Mouse (Mus musculus) liver, embryonic 15.5 days (tissue): Measurements from ENCODE around the gene Smim5. TPM values are rescaled to one million over a fixed set of nuclear protein-coding genes. Genes with fewer than 3 reads are reported as not detected.

Source experiments
- ATAC-seq: fragments of 200-750 bp; cut with Nextera tagmentation; 2 replicates; pipeline ENCODE4 v1.8.0; 2017; ENCODE audit warnings: moderate number of reproducible peaks, mild to moderate bottlenecking, moderate library complexity; ENCODE audit not compliant: insufficient read depth
- H3K27ac ChIP-seq: fragments of 300-500 bp; sonication (generic); replicated peaks from 2 replicates; pipeline ENCODE4 v1.5.1; 2015; ENCODE audit warnings: mild to moderate bottlenecking, inconsistent platforms
- H3K27me3 ChIP-seq: fragments of 300-500 bp; sonication (generic); 2 replicates; pipeline ENCODE4 v1.6.1; 2015; ENCODE audit warnings: mild to moderate bottlenecking, inconsistent platforms
- H3K36me3 ChIP-seq: fragments of 300-500 bp; sonication (generic); replicated peaks from 2 replicates; pipeline ENCODE4 v1.6.1; 2015; ENCODE audit warnings: moderate library complexity, mild to moderate bottlenecking, inconsistent platforms
- H3K4me1 ChIP-seq: fragments of 300-500 bp; sonication (generic); replicated peaks from 2 replicates; pipeline ENCODE4 v1.6.1; 2015; ENCODE audit warnings: inconsistent platforms
- H3K4me2 ChIP-seq: fragments of 300-500 bp; sonication (generic); 2 replicates; pipeline ENCODE4 v1.6.1; 2015; ENCODE audit warnings: moderate library complexity, mild to moderate bottlenecking, inconsistent platforms
- H3K4me3 ChIP-seq: fragments of 300-500 bp; sonication (generic); replicated peaks from 2 replicates; pipeline ENCODE4 v1.5.1; 2015; ENCODE audit warnings: mild to moderate bottlenecking, inconsistent platforms
- H3K9ac ChIP-seq: fragments of 300-500 bp; sonication (generic); 2 replicates; pipeline ENCODE4 v1.6.1; 2015; ENCODE audit warnings: moderate library complexity, mild to moderate bottlenecking, inconsistent platforms
- H3K9me3 ChIP-seq: fragments of 300-500 bp; sonication (generic); replicated peaks from 2 replicates; pipeline ENCODE4 v1.6.1; 2016; ENCODE audit warnings: inconsistent platforms
- WGBS: fragments of 180-500 bp; shearing (Covaris S2); methylation state at CpG from one replicate; pipeline ENCODE4 v1.1.7; 2015; ENCODE audit warnings: mixed read lengths; ENCODE audit not compliant: insufficient replicate concordance; 5-methylcytosine and 5-hydroxymethylcytosine counted together
- polyA plus RNA-seq: library from polyadenylated mRNA; unstranded; fragments of >200 nt; fragmentation: Nextera tagmentation; extraction: Ambion mirVana; gene quantifications from 2 replicates; pipeline ENCODE4 v1.2.1, GENCODE M21; 2015

Gene Smim5
- polyA plus RNA-seq, 1 experiment from 2014 or later = 40.0 TPM

GRCm38 (mm10) chr11:115929031-115929430 is 29.3 kb downstream of the Smim5 start:
- Histone ChIP-seq H3K9ac (no peak overlapping the region), H3K27me3 (no peaks in the 10 kb centered on the region), H3K4me2 (no peak overlapping the region), H3K4me1 (peaks cover 22% of the 10 kb centered on the region), H3K9me3 (no peaks in the 10 kb centered on the region), H3K27ac (no peak overlapping the region), H3K4me3 (no peak overlapping the region), H3K36me3 (peaks cover 35% of the 10 kb centered on the region)
- 77% methylated on average over 8 of the region's 8 CpGs for whole genome bisulfite sequencing
- ATAC-seq = no peak

- ATAC-seq = no peak
- peaks cover 30% of the 10 kb centered on the region for H3K4me1 ChIP-seq
- H3K27me3 ChIP-seq = no peaks in the 10 kb centered on the region
- H3K9me3 ChIP-seq = no peaks in the 10 kb centered on the region
- H3K4me3 ChIP-seq = no peak overlapping the region
- H3K9ac ChIP-seq = no peak overlapping the region
- peaks cover 27% of the 10 kb centered on the region for H3K36me3 ChIP-seq
- H3K27ac ChIP-seq = no peak overlapping the region
- no peak overlapping the region for H3K4me2 ChIP-seq
- WGBS = 44% methylated on average over 3 of the region's 3 CpGs
Observed at GRCm38 (mm10) chr11:115929818-115930217, 30.1 kb downstream of the Smim5 start.

GRCm38 (mm10) chr11:115931235-115931634 is 31.5 kb downstream of the Smim5 start:
- Histone ChIP-seq H3K4me2 (no peak overlapping the region), H3K27ac (no peak overlapping the region), H3K9me3 (no peaks in the 10 kb centered on the region), H3K27me3 (no peaks in the 10 kb centered on the region), H3K4me3 (no peak overlapping the region), H3K36me3 (peaks cover 31% of the 10 kb centered on the region), H3K4me1 (peaks cover 32% of the 10 kb centered on the region), H3K9ac (no peak overlapping the region)
- no peak for ATAC-seq
- WGBS = 57% methylated on average over 3 of the region's 3 CpGs

- peak within 1 kb of the TSS; percentile 65 for H3K27ac ChIP-seq
- H3K9ac ChIP-seq = peak within 1 kb of the TSS; percentile 76
- peak; percentile 99 for ATAC-seq
- no peaks in the 10 kb centered on the region for H3K27me3 ChIP-seq
- no peaks in the 10 kb centered on the region for H3K9me3 ChIP-seq
- peak within 1 kb of the TSS; percentile 81 for H3K4me3 ChIP-seq
- peaks cover 32% of the 10 kb centered on the region for H3K4me1 ChIP-seq
- WGBS = under 1% methylated on average over 28 of the region's 28 CpGs
- peak within 1 kb of the TSS; percentile 81 for H3K4me2 ChIP-seq
- peaks cover 32% of the 10 kb centered on the region for H3K36me3 ChIP-seq
Observed at GRCm38 (mm10) chr11:115933108-115933746, 33.5 kb downstream of the Smim5 start, which contains the start of the genes Sap30bp and Recql5. TSS of gene Sap30bp (plus strand) at chr11:115933282. TSS of gene Recql5 (minus strand) at chr11:115933477.

- H3K36me3 ChIP-seq = peaks cover 31% of the 10 kb centered on the region
- WGBS = under 1% methylated on average over 16 of the region's 16 CpGs
- H3K4me2 ChIP-seq = peak overlapping the region; percentile 78
- peak overlapping the region; percentile 65 for H3K27ac ChIP-seq
- H3K27me3 ChIP-seq = no peaks in the 10 kb centered on the region
- peak overlapping the region; percentile 81 for H3K4me3 ChIP-seq
- H3K4me1 ChIP-seq = peaks cover 32% of the 10 kb centered on the region
- ATAC-seq = peak; percentile 47
- peak overlapping the region; percentile 76 for H3K9ac ChIP-seq
- H3K9me3 ChIP-seq = no peaks in the 10 kb centered on the region
Observed at GRCm38 (mm10) chr11:115933747-115934110, 34.0 kb downstream of the Smim5 start.

- 14% methylated on average over 6 of the region's 6 CpGs for WGBS
- no peaks in the 10 kb centered on the region for H3K27me3 ChIP-seq
- no peak overlapping the region for H3K9ac ChIP-seq
- peaks cover 6% of the 10 kb centered on the region for H3K4me1 ChIP-seq
- H3K27ac ChIP-seq = 0 out of 2 replicates have a peak overlapping the region, but pooled peaks have one; percentile 19
- no peaks in the 10 kb centered on the region for H3K9me3 ChIP-seq
- H3K4me3 ChIP-seq = no peak overlapping the region
- no peak overlapping the region for H3K4me2 ChIP-seq
- H3K36me3 ChIP-seq = peaks cover 70% of the 10 kb centered on the region
- peak; percentile 22; the same call in 1 of the 2 replicates for ATAC-seq
Observed at GRCm38 (mm10) chr11:115939690-115940329, 40.0 kb downstream of the Smim5 start.

- H3K36me3 ChIP-seq = peaks cover 69% of the 10 kb centered on the region
Observed at GRCm38 (mm10) chr11:115941980-115942379, 42.2 kb downstream of the Smim5 start.

GRCm38 (mm10) chr11:115945247-115945646 is 45.5 kb downstream of the Smim5 start:
- Histone ChIP-seq H3K9me3 (no peaks in the 10 kb centered on the region), H3K36me3 (peaks cover 58% of the 10 kb centered on the region), H3K4me1 (no peaks in the 10 kb centered on the region), H3K27ac (no peak overlapping the region), H3K9ac (no peak overlapping the region), H3K27me3 (no peaks in the 10 kb centered on the region), H3K4me3 (no peak overlapping the region), H3K4me2 (no peak overlapping the region)
- no peak for ATAC-seq
- WGBS = 82% methylated on average over 8 of the region's 8 CpGs

More at GRCm38 (mm10) chr11:115941980-115942379, 42.2 kb downstream of the Smim5 start:
- Histone ChIP-seq H3K27me3 (no peaks in the 10 kb centered on the region), H3K4me3 (no peak overlapping the region), H3K4me1 (peaks cover 3% of the 10 kb centered on the region; the same call in 1 of the 2 replicates), H3K4me2 (no peak overlapping the region), H3K27ac (no peak overlapping the region), H3K9me3 (no peaks in the 10 kb centered on the region), H3K9ac (no peak overlapping the region)
- 83% methylated on average over 7 of the region's 7 CpGs for WGBS
- ATAC-seq = no peak

GRCm38 (mm10) chr11:115946221-115946828 is 46.6 kb downstream of the Smim5 start:
- Histone ChIP-seq H3K4me3 (no peak overlapping the region), H3K27ac (no peak overlapping the region), H3K36me3 (peaks cover 57% of the 10 kb centered on the region), H3K9me3 (no peaks in the 10 kb centered on the region), H3K4me1 (no peaks in the 10 kb centered on the region), H3K9ac (no peak overlapping the region), H3K27me3 (no peaks in the 10 kb centered on the region), H3K4me2 (no peak overlapping the region)
- no peak for ATAC-seq
- 84% methylated on average over 9 of the region's 9 CpGs for WGBS

- H3K9me3 ChIP-seq = no peaks in the 10 kb centered on the region
- no peak overlapping the region for H3K4me2 ChIP-seq
- H3K4me3 ChIP-seq = no peak overlapping the region
- H3K27ac ChIP-seq = no peak overlapping the region
- no peak for ATAC-seq
- peaks cover 59% of the 10 kb centered on the region for H3K36me3 ChIP-seq
- H3K9ac ChIP-seq = no peak overlapping the region
- H3K4me1 ChIP-seq = no peaks in the 10 kb centered on the region
- 89% methylated on average over 9 of the region's 9 CpGs for WGBS
- H3K27me3 ChIP-seq = no peaks in the 10 kb centered on the region
Observed at GRCm38 (mm10) chr11:115948316-115948715, 48.5 kb downstream of the Smim5 start.

- H3K27me3 ChIP-seq = no peaks in the 10 kb centered on the region
- H3K4me2 ChIP-seq = no peak overlapping the region
- H3K27ac ChIP-seq = no peak overlapping the region
- no peak for ATAC-seq
- 88% methylated on average over 2 of the region's 2 CpGs for WGBS
- H3K4me1 ChIP-seq = peaks cover 7% of the 10 kb centered on the region; the same call in 1 of the 2 replicates
- no peak overlapping the region for H3K9ac ChIP-seq
- H3K36me3 ChIP-seq = peaks cover 73% of the 10 kb centered on the region
- no peak overlapping the region for H3K4me3 ChIP-seq
- no peaks in the 10 kb centered on the region for H3K9me3 ChIP-seq
Observed at GRCm38 (mm10) chr11:115950719-115951118, 51.0 kb downstream of the Smim5 start.
